Mouse (Mus musculus): ENCODE results near the gene Lif.

- no peak for TF ChIP-seq CTCF (IDR thresholded peaks at IDR 0.05; ENCODE audit: low read depth)
- TF ChIP-seq EP300 (IDR thresholded peaks at IDR 0.05; ENCODE audit: low read depth) = no peak
Measured at GRCm38 (mm10) chr11:4299191-4299590, 41.8 kb downstream of the Lif start.
